Mouse (Mus musculus) A20 (cell line): ENCODE results near the gene Zbtb46.
"Not testable (repeated sequence)": the region's sequence is repeated elsewhere in the genome, so short reads cannot be mapped to it uniquely, and the experiment has no call there.

Experiments used
- DNase-seq: peaks from one replicate; pipeline ENCODE4 v3.0.0-alpha.2; 2011; ENCODE audit warnings: low read depth, low spot score

Zbtb46 gene

GRCm38 (mm10) chr2:181459153-181459672 is at the start of gene Zbtb46:
TSS of gene Zbtb46 (minus strand) at chr2:181459426.
- peak; percentile 72 for DNase-seq

DNA sequence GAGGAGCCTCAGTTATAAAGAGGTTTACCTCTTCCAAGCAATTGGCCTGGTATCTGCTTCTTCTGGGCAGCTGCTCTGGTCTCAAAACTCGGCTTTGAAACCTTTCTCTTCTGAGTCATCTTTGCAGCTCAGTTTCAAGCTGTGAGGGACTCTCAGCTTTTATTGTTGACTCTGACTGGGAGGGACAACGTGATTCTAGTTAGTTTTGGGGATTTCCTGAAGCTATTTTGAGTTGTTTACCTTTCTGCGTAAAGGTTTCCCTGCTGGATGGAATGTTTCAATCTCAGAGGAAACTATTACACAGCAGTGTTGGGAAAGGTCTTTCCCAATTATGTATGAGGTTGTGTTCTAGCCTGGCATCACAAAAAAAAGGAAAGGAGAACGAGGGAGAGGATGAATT is 39.4 kb upstream of the Zbtb46 start:
- no peak for DNase-seq

GRCm38 (mm10) chr2:181497548-181497875 is 38.3 kb upstream of the Zbtb46 start:
- peak; percentile 74 for DNase-seq

- DNase-seq, result peak; percentile 97
These were observed 37.8 kb upstream of the Zbtb46 start, which contains the start of gene Tpd52l2 for GRCm38 (mm10) chr2:181496831-181497547. TSS of gene Tpd52l2 (plus strand) at chr2:181497142.

- peak; percentile 82 for DNase-seq
These were observed 37.1 kb upstream of the Zbtb46 start for GRCm38 (mm10) chr2:181496281-181496680.

GRCm38 (mm10) chr2:181495845-181496244 is 36.6 kb upstream of the Zbtb46 start:
- not testable (repeated sequence) for DNase-seq

DNA sequence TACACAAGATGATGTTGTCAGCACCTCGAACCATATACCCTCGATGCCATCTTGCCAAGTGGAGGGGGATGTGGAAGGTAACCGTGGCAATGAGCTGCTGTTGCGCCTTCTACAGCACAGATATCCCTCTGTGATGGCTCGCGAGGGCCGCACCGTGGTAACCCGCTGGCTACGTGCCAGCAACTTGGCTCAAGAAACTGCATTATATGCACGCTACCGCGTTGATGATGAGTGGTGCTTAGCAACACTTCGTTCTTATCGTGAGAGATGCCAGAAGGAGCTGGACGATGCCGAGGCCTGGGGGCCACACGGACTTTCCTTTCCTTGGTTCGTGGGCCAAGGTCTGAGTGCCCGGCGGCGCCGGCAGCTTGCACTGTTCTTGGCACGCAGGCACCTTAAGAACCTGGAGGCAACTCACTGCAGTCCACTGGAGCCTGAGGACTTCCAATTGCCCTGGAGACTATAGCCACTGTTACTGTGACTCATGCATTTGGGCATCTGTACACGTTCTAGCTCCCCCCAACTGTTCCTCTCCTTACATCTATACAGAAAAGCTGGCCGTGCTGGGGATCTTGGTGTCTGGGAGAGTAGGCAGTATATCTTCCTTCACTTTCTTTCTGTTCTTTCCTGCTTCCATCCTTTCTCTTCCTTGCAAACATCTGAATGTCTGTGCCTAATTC is 35.2 kb upstream of the Zbtb46 start:
- DNase-seq, result no peak

- DNase-seq, result no peak
These were observed 34.1 kb upstream of the Zbtb46 start, which contains the start of gene Abhd16b for GRCm38 (mm10) chr2:181493156-181493927. TSS of gene Abhd16b (plus strand) at chr2:181493206.

DNA sequence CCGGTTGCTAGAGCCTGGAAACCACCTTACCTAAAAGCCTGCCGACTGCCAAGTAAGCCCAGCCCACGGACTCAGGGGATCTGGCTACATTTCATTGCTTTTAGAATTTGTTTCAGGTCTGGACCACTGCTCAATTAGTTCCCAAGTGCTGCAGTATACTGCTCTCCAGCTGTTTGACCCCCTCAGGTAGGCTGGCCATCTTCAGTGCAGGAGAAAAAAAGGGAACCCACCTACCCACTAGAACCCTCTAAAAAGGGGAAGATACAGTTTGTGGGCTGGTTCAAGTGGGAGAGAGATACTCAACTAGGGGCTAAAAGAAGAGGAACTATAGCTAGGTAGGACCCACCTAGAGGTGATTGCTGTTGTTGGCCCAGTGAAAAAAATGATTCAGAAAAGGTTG is 33.0 kb upstream of the Zbtb46 start:
- DNase-seq, result peak; percentile 87

DNA sequence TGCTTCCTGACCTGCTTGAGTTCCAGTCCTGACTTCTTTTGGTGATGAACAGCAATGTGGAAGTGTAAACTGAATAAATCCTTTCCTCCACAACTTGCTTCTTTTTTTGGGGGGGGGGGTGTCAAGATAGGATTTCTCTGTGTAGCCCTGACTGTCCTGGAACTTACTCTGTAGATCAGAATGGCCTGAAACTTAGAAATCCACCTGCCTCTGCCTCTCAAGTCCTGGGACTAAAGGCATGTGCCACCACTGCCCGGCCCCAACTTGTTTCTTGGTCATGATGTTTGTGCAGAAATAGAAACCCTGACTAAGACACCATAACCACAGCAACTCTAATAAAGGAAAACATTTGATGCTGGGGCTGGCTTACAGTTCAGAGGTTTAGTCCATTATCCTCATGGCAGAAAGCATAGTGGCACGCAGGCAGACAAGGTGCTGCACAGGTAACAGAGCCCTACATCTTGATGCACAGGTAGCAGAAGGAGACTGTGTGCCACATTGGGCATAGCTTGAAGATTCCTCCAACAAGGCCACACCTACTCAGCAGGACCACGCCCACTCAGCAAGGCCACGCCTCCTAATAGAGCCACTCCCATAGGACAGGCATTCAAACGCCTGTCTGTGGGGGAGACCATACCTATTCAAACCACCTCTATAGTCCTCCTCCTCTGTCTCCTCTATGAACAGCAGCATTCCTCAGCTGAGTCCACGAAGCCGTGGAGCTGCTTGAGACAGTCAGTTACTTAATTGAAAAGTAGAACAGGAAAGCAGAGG is 32.4 kb upstream of the Zbtb46 start:
- DNase-seq, result peak; percentile 92

GRCm38 (mm10) chr2:181487338-181488277 is 28.4 kb upstream of the Zbtb46 start:
- peak; percentile 26 for DNase-seq

- DNase-seq, result no peak
These were observed 26.5 kb upstream of the Zbtb46 start for GRCm38 (mm10) chr2:181485741-181486140.

DNA sequence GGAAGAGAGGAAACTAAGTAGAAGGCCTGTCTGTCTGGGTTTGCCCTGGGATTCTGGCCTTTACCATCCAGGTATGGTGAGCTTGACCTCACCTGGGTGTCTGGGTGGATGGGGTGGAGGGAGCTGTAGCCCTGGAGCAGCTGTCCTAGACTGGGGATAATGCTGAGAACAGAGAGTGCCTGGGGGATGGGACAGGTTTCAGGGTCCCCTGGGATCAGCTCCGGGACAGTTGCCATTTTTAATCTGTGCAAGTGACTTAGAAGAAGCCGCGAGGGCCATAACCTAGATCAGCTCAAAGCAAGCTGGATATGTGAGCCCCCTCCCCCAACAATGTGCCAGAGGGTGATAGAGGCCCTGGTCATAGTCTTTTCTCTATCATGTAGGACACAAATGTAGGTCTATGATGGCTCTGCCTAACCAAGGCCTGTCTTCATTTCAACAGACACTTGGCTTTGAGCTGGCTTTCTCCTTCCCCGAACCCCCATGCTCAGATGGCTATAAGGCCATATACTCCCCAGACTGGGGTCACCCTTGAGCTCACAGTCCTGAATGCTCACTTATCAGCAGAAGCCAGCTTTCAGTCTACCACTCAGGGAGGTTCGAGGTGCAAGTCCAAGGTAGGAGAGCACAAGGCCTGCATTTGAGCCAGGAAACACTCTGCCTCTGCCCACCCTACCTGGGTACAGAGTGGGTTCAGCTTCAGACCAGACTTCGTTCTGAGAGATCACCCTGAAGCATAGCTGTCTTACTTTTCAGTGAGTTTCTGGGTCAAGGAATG is 25.4 kb upstream of the Zbtb46 start:
- DNase-seq, result no peak

DNA sequence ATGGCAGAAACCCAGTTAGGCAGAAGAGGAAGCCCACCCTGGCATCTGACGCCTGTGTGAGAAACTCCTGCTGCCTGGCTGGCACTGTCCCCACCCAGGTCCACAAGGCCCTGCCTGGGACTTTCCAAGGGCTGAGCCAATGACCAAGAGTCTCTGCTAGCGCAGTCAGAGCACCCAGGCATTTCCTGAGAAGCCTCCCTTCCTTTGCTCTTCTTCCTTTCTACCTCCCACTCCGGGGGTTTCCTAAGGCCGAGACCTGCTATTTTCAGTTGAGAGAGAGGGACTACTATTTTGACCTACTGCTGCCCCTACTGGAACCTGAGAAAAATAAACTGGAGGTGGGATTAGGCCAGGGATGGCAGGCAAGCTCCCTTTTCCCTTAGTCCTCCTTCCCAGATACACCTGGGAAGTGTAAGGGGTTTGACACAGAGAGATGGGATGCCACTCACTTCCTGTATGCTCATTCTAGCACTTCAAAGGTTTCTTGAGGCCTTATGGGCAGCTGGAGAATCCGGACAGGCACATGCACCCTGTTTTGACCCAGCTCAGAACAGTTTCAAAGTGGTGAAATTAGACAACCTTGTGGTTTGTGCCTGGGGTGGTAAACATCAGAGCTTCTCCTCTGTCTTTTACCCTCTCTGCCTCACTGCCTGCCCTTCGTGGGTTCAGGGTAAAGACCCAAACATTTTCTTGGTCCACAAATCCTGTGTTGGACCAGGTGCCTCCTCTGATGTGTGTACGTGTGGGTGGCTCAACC is 24.5 kb upstream of the Zbtb46 start:
- peak; percentile 48 for DNase-seq

DNA sequence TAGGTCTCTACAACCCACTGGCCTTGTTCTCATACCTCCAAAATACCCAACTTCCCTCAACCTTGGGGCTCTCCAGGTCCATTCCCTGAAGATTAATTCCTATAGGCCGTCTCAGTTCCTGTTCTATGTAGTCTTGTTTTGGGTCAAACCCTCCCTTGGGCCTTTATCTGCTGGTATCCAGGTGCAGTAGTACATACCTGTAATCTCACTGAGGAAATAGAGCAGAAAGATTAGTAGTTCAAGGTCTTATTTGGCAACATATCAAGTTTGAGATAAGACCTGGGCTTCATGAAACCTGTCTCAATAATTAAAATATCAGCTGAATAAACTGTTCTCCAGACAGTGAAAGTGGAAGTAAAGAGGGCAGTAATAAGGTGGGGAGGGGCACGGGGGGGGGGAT is 23.9 kb upstream of the Zbtb46 start:
- DNase-seq, result peak; percentile 24

DNA sequence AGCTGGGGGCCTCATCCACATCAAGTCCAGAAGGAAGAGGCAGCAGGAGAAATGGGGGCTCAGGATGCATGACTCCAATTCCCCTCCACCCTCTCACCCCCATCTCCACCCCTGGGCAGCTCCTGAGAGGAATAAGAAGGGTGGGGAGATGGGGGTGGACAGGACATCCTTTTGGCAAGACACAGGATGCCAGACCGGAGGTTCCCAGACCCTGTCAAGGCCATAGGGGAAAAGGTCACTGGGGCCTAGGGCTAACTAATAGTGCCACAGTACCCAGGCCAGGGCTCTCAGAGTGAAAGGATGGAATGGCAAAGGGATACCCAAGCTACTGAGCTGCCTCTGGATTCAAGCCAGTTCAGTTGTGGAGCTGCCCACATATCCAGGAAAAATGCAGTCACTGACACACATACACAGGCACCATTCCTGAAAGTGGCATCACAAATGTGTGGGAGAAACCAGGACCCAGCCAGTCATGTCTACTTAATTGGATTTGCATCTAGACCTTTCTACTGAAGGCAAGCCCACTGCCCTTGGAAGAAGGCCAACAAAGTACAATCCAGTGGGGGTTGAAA is 13.1 kb upstream of the Zbtb46 start:
- no peak for DNase-seq

DNA sequence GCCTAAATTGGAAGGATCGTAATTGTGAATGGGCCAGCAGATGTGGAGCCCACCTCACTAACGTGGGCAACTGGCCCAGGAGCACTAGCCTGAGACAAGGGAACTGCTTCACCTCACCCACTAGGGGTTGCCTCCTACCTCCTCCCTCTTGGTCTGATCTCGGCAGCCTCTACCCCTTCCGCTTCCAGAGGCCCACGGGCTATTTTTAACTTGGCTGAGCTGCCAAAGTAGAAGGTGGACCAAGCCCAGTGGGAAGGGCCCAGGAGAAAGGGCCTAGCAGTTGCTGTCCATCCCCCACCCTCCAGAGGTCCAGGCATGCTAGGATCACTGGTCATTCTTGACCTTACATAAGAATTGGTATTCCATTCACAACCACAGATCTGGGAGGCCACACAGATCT is 12.0 kb upstream of the Zbtb46 start:
- DNase-seq, result no peak

- DNase-seq, result no peak
These were observed 11.1 kb upstream of the Zbtb46 start for GRCm38 (mm10) chr2:181470285-181470684.
